Mouse (Mus musculus): ENCODE data around the gene Nufip2. TPM values are rescaled to one million over a fixed set of nuclear protein-coding genes. Genes with fewer than 3 reads are reported as not detected.

Nufip2 gene
- total RNA-seq, 1 experiment from 2014 or later, result 104 TPM

GRCm38 (mm10) chr11:77783747-77784646 is 98.0 kb downstream of the Nufip2 start:
- ATAC-seq (replicated peaks in 1 of 2; ENCODE audit: insufficient read depth in 1 of 2, low FRiP score in 2 of 2, low TSS enrichment in 1 of 2, low read depth in 1 of 2, poor library complexity in 2 of 2, severe bottlenecking in 2 of 2), result peak; percentile 53 to 55

GRCm38 (mm10) chr11:77784894-77785293 is 98.9 kb downstream of the Nufip2 start:
- ATAC-seq (replicated peaks in 1 of 2; ENCODE audit: insufficient read depth in 1 of 2, low FRiP score in 2 of 2, low TSS enrichment in 1 of 2, low read depth in 1 of 2, poor library complexity in 2 of 2, severe bottlenecking in 2 of 2), result no peak

- no peak for ATAC-seq (replicated peaks in 1 of 2; ENCODE audit: insufficient read depth in 1 of 2, low FRiP score in 2 of 2, low TSS enrichment in 1 of 2, low read depth in 1 of 2, poor library complexity in 2 of 2, severe bottlenecking in 2 of 2)
These were observed 99.4 kb downstream of the Nufip2 start for GRCm38 (mm10) chr11:77785396-77785767.

GRCm38 (mm10) chr11:77785768-77786561 is 100.0 kb downstream of the Nufip2 start:
- peak; percentile 30 to 37 for ATAC-seq (replicated peaks in 1 of 2; ENCODE audit: insufficient read depth in 1 of 2, low FRiP score in 2 of 2, low TSS enrichment in 1 of 2, low read depth in 1 of 2, poor library complexity in 2 of 2, severe bottlenecking in 2 of 2)

GRCm38 (mm10) chr11:77787707-77788106 is 101.8 kb downstream of the Nufip2 start, which contains the start of gene Gm10277:
TSS of gene Gm10277 (minus strand) at chr11:77787747.
- no peak for ATAC-seq (replicated peaks in 1 of 2; ENCODE audit: insufficient read depth in 1 of 2, low FRiP score in 2 of 2, low TSS enrichment in 1 of 2, low read depth in 1 of 2, poor library complexity in 2 of 2, severe bottlenecking in 2 of 2)

- ATAC-seq (replicated peaks in 1 of 2; ENCODE audit: insufficient read depth in 1 of 2, low FRiP score in 2 of 2, low TSS enrichment in 1 of 2, low read depth in 1 of 2, poor library complexity in 2 of 2, severe bottlenecking in 2 of 2), result no peak
These were observed 103.6 kb downstream of the Nufip2 start for GRCm38 (mm10) chr11:77789512-77789911.

GRCm38 (mm10) chr11:77790286-77790685 is 104.3 kb downstream of the Nufip2 start:
- no peak for ATAC-seq (replicated peaks in 1 of 2; ENCODE audit: insufficient read depth in 1 of 2, low FRiP score in 2 of 2, low TSS enrichment in 1 of 2, low read depth in 1 of 2, poor library complexity in 2 of 2, severe bottlenecking in 2 of 2)

GRCm38 (mm10) chr11:77791241-77791727 is 105.3 kb downstream of the Nufip2 start:
- ATAC-seq (replicated peaks in 1 of 2; ENCODE audit: insufficient read depth in 1 of 2, low FRiP score in 2 of 2, low TSS enrichment in 1 of 2, low read depth in 1 of 2, poor library complexity in 2 of 2, severe bottlenecking in 2 of 2), result no peak

Other genes starting within 250 kb of the Nufip2 start
- gene Coro6, start 223.7 kb upstream of the Nufip2 start, total RNA-seq (2017), result not detected in 2 replicates
- gene Ankrd13b, start 196.5 kb upstream of the Nufip2 start, total RNA-seq (2017), result 8.1 and 13.2 TPM in 2 replicates
- gene Git1, start 192.6 kb upstream of the Nufip2 start, total RNA-seq (2017), result 22.1 and 24.1 TPM in 2 replicates
- gene Abhd15, start 171.0 kb upstream of the Nufip2 start, total RNA-seq (2017), result 12.3 and 19.1 TPM in 2 replicates
- 5.0 and 5.4 TPM in 2 replicates for gene Trp53i13, start 170.2 kb upstream of the Nufip2 start, total RNA-seq (2017)
- gene Gm10392, start 167.0 kb upstream of the Nufip2 start, total RNA-seq (2017), result 0.55 and 2.4 TPM in 2 replicates
- 56.6 and 65.5 TPM in 2 replicates for gene Taok1, start 78.3 kb upstream of the Nufip2 start, total RNA-seq (2017)
- not detected in 2 replicates for gene Cryba1, start 39.1 kb downstream of the Nufip2 start, total RNA-seq (2017)
- 97.7 and 133 TPM in 2 replicates for gene Myo18a, start 77.1 kb downstream of the Nufip2 start, total RNA-seq (2017)
- not detected in 2 replicates for gene Gm10277, start 101.6 kb downstream of the Nufip2 start, total RNA-seq (2017)
- 0.38 TPM in 1 of 2 replicates, not detected in the other for gene Pipox, start 207.9 kb downstream of the Nufip2 start, total RNA-seq (2017)
- not detected in 2 replicates for gene Sez6, start 244.6 kb downstream of the Nufip2 start, total RNA-seq (2017)

Data from hematopoietic stem cell, adult 5-6 weeks (primary cell).